Mouse (Mus musculus) embryo, embryonic 10 days (tissue): ENCODE measurements at regions not wholly inside any gene's neighbourhood (a gene's known extent, or its start where the extent isn't known, plus 50 kb on each side); places are given as distances from the start of the nearest gene placed in this dataset.

Source experiments
- DNase-seq: peaks from one replicate; pipeline ENCODE4 v3.0.0-alpha.2; 2015; ENCODE audit warnings: low spot score

DNA sequence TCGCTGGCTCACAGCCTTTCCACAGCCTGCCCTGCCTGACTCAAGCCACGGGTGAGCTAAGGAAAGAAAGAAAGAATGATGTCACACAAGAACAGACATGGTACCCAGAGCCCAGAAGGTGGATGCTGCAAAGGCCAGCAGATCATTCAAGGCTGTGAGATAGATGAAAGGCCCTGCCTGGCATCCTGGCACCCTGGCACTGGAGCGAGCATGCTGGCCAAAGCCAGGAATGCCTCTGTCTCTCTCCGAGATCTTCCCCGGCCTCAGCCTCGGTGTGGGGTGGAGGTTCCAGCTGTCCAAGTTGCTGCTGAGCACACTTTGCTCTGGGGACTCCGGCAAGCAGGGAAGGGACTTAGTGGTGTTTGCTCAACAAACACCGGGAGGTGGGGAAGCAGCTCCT lies 116.4 kb upstream of the Lhx5 start:
- DNase-seq = no peak

- no peak for DNase-seq
These were observed 112.5 kb upstream of the Lhx5 start for GRCm38 (mm10) chr5:120318951-120319350.

- DNase-seq = peak; percentile 64
These were observed 109.3 kb upstream of the Lhx5 start for GRCm38 (mm10) chr5:120322031-120322731.

DNA sequence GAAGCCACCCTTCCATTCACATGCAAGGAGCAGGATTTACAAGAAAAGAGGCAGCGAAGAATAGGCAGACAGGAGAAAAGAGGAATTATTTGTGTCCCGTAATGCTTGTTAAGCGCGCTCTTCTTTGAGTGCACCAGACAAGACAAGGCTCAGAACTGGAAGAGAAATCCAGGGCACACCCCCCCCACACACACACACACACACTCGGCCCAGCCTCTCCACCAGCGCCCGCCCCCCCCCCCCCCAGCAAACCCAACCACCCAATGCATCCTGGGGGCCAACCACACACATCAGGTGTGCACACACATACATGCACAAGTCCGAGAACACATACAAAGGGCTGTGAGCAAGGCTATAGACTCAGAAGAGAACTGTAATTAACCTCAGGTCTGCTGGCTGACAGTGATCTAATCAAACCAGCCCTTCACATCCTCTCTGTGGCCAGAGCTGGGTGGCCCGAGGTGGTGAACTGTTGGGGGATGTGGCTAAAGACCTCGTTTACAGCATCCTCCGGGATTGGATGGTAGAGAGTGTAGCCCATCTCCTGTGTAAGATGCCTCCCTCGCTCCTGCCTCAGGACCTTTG lies 108.7 kb upstream of the Lhx5 start:
- DNase-seq = peak; percentile 24

DNA sequence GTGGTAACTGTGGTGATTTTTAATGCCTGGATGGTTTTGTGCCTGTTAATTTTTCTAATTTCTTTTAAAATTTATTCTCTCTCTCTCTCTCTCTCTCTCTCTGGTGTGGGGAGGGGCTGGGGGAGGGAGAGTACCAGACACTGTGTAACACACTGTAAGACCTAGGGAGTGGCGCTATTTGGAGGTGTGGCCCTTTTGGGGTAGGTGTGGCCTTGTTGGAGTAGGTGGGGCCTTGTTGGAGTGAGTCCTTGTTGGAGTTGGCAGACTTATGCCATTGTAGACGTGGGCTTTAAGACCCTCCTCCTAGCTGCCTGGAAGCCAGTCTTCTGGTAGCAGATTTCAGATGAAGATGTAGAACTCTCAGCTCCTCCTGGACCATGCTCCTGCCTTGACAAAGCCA lies 107.4 kb upstream of the Lhx5 start:
- no peak for DNase-seq

- DNase-seq = no peak
These were observed 106.1 kb upstream of the Lhx5 start for GRCm38 (mm10) chr5:120325386-120325910.

DNA sequence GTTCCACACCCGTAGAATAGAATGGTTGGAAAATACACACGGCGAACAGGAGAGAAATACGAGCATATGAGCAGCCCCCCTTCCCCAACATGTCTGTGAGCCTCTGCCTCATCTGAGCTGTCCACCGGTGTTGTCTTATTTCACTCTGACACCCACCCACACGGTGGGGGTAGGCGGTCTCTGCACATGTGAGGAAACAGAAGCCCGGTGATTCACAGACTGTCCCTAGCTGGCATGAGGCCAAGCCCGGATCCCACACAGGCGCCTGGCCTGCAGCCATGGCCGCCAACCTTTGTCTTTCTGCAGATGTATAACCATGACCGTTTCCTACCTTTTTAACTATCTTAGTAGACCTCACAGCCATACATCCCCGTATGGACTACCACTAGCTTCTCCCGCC lies 99.5 kb upstream of the Lhx5 start:
- DNase-seq = no peak

GRCm38 (mm10) chr5:120339162-120339561 lies 92.3 kb upstream of the Lhx5 start:
- no peak for DNase-seq

DNA sequence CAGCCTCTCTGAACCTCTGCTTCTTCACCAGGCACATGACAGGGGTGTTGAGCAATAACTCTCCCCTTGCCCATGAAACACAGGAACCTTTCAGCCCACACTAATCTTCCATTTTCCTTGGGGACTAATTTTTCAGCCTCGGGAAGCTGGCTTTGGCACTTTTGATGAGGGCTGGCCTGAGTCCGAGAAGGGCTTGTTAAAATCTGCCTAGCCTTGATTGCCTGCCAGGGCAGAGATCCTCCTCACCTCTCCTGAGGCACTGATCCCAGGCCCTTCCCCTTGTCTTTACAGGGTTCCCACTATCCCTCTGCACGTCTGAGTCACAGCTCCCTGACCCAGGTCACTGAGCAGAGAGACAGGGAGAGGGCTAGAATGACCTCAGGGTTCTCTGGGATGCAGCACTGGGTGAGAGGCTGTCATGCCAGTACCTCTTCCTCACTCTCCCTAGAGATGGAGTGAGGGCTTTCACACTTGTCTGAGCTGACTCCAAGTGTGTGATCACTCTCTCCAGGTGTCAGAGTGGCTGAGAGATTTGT lies 90.7 kb upstream of the Lhx5 start:
- no peak for DNase-seq

DNA sequence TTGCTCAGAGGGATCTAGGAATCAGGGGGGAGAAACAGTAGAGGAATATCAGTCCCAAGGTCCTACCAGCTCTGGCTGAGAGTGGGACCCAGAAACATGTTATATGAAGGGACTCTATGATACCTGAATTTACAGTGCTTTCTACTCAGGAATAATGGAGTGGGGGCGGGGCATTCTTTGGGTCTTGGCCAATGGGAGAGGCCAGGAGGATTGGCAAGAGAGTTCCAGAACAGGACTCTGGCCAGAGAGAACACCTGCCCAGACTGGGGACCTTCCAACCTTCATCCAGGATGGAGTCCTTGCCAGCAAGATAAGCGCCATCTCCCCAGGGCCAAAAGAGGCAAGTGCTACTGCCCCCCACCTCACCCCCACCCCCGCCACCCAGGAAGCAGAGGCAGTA lies 81.0 kb upstream of the Lhx5 start:
- DNase-seq = no peak

DNA sequence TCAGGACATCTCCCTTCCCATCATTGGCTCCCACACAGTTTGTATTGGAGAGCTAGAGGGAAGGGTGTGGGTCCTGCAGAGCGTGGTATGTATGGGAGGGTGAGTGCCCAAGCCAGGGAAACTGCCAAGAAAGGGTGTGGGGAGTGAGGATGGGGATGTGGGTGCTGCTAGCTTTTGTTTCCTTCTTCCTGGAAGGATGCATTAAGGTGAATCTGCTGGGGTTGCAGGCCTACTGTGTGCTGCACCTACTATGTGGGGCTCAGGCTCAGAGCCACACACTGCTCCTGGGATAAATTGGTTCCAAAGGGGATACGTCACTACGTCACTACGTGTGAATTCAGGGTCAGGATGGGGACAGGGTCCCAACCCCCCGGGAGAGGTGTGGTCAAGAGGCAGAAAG lies 79.7 kb upstream of the Lhx5 start:
- no peak for DNase-seq

- no peak for DNase-seq
These were observed 77.8 kb upstream of the Lhx5 start for GRCm38 (mm10) chr5:120353657-120354056.

GRCm38 (mm10) chr5:120356950-120357349 lies 74.5 kb upstream of the Lhx5 start:
- DNase-seq = no peak

DNA sequence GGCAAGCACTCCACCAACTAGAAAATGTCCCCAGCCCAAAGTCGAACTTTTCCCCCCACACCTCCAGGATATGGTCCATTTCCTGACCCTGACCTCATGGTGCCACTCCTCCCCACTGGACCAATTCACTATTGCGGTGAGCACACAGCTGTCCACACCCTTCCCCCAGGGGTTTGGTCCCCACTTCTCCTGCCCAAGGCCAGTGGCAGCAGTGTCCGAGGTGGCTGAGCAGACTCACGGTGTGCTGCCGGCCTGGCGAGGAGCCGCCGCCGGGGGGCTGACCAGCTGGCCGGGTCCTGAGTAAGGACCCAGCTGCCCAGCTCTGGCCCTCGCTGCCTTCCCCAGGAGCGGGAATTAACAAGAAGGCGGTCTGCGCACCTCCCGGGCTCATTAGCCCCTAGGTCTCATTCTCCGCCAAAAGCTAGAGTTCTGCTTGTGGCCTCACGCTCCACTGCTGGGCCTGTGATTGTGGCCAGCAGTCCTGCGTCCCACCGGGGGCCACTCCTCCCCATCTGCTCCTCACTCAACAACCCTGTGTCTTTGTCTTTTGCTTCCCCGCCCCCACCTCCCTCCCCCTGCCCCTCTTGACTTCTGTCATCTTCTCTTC lies 73.3 kb upstream of the Lhx5 start:
- DNase-seq = peak; percentile 42

DNA sequence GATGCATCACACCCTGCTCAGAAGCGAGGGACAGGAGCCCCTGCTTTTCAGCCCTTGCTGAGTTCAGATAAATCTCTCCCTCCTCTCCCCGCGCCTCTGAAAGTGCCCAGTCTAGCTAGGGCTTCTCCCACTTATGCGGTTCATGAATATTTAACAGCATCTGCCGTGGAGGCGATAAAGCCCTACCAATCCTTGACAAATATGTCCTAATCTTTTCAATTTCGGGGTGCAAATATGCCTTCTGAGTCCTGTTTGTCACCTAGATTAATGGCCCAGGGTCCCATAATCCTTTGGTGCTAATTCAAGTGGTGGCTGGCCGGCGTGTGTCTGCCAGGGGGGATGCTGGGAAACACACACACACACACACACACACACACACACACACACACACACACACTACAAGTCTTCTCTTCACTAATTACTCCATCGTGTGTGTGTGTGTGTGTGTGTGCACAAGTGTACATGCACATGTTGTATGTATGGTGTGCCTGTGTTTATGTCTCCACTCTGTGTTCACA lies 65.5 kb upstream of the Lhx5 start:
- no peak for DNase-seq

GRCm38 (mm10) chr5:120368797-120369196 lies 62.7 kb upstream of the Lhx5 start:
- DNase-seq = no peak

DNA sequence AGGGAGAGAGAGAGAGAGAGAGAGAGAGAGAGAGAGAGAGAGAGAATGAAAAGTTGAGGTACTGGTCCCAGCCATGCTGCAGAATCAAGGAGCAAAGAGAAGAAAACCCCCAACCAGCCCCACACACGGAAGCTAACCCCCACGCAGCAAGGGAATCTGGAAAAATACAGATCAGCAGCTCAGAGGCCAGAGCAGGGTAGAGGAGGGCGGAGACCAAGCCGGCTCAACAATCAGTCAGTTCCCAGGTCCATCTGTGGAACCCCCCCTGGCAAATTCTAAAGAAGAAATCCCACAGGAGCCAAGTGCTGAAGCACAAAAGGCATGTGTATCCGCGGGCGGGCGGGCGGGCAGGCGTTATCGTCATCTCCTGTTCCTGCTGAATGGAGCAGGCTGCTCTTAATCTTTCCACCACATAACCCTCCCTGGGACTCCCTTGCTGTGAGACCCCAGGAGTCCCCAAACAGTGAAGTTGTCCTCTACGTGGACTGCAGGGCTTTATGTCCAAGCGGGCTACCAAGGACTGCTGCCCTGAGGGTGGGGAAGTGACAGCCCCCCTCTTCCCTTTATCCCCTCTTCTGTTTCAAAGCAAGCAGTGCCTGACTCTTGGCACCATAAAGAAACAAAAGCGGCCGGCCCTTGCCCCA lies 60.2 kb upstream of the Lhx5 start:
- DNase-seq = peak; percentile 42

GRCm38 (mm10) chr5:120373426-120373825 lies 58.1 kb upstream of the Lhx5 start:
- no peak for DNase-seq
